Mouse (Mus musculus): Measurements from ENCODE around the gene Rc3h1. TPM values are rescaled to one million over a fixed set of nuclear protein-coding genes. Genes with fewer than 3 reads are reported as not detected.
A peak's percentile ranks its signal among the peaks of the same experiment; 100 is the strongest.

Gene Rc3h1
- polyA plus RNA-seq, 1 experiment: 12.4 TPM

DNA sequence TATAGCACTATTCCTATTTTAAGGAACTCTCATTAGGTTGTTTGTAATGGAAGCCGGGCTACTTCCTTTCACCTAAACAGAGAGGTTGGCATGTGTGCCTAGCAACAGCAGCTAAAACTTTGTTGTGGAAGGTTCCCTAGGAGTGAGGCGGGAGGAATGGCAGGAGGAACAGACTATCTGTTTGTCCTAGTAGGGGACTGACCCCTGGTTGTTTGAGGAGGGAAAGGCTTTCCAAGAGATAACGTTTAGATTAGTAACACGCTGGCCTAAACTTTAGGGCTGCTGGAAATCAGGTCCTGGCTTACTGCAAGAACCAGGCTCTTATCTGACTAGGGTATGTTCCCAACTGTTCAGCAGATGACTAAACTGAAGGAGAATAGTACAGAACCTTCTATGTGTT lies 2.2 kb upstream of the Rc3h1 start:
- WGBS: 86% methylated on average over 4 of the region's 4 CpGs

DNA sequence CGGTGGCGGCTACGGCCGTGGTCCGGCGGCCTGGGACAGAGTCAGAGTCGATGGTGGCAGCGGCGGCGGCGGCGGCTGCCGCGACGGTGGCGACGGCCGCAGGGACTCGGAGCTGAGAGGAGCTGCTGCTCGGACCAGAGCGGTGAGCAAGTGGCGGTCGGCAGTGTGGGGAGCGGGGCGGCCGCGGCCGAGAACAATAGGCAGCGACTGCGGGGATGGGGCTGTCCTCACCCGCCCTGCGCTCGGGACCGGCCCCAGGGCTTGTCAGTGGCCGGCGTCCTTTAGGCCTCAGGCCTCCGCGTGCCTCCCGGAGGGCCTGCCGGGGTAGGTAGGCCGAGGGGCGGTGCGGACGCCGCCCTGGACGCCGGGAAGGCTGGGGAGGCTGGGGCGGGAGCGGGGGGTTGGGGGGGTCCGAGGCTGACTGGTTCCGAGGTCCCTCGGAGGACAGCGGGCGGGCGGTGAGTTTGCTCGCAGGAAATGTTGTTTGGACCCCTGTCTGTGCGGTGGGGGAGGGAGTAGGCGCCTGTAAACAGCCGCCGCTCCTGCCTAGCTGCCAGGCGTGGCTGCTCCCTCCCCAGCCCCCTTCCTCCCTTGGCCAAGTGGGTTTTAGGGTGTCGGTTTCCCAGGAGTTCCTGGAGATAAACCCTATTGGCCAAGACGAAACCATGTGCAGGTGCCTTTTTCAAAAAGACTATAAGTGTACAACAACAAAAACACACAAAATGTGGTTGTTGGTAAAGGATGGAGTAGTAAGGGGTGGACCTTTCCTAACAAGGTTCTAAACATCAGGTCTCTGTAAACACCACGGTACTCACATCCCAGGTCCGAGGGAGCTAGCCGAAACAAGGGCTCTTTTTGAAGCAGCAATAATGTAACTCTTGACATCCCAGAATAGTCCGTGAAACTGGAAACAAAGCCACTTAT lies 602 bp downstream of the Rc3h1 start:
- WGBS: 1% methylated on average over 61 of the region's 67 CpGs
- H3K4me1 ChIP-seq (ENCODE audit: control insufficient read depth, insufficient read depth, insufficient read length): no peaks in the 10 kb centered on the region; the same call in 1 of the 2 replicates
- peak overlapping the region; percentile 98 for H3K4me3 ChIP-seq (ENCODE audit: extremely low read depth, insufficient read depth, insufficient read length)
- no peaks in the 10 kb centered on the region for H3K27me3 ChIP-seq (ENCODE audit: control insufficient read depth, insufficient read depth, low read length)
- peak overlapping the region; percentile 91 for H3K27ac ChIP-seq (ENCODE audit: insufficient read depth, low read length)
- no peak for TF ChIP-seq CTCF (IDR thresholded peaks at IDR 0.05; ENCODE audit: extremely low read depth, insufficient read depth, insufficient read length, insufficient replicate concordance)
- no peak for TF ChIP-seq POLR2A (IDR thresholded peaks at IDR 0.05; ENCODE audit: low read depth, low read length)
- peak; percentile 22 to 38 for DNase-seq (ENCODE audit: low read depth in 1 of 2, low spot score in 2 of 2)
- no peaks in the 10 kb centered on the region for H3K36me3 ChIP-seq (ENCODE audit: control insufficient read depth, insufficient read depth, low read length)

More for the DNA sequence above, 2.2 kb upstream of the Rc3h1 start:
- Histone ChIP-seq H3K4me1 (ENCODE audit: control insufficient read depth, insufficient read depth, insufficient read length) (no peaks in the 10 kb centered on the region; the same call in 1 of the 2 replicates), H3K27ac (ENCODE audit: insufficient read depth, low read length) (no peak overlapping the region), H3K4me3 (ENCODE audit: extremely low read depth, insufficient read depth, insufficient read length) (no peak overlapping the region), H3K36me3 (ENCODE audit: control insufficient read depth, insufficient read depth, low read length) (no peaks in the 10 kb centered on the region), H3K27me3 (ENCODE audit: control insufficient read depth, insufficient read depth, low read length) (no peaks in the 10 kb centered on the region)
- DNase-seq (ENCODE audit: low read depth in 1 of 2, low spot score in 2 of 2): no peak
- TF ChIP-seq CTCF (IDR thresholded peaks at IDR 0.05; ENCODE audit: extremely low read depth, insufficient read depth, insufficient read length, insufficient replicate concordance) (no peak), POLR2A (IDR thresholded peaks at IDR 0.05; ENCODE audit: low read depth, low read length) (no peak)

DNA sequence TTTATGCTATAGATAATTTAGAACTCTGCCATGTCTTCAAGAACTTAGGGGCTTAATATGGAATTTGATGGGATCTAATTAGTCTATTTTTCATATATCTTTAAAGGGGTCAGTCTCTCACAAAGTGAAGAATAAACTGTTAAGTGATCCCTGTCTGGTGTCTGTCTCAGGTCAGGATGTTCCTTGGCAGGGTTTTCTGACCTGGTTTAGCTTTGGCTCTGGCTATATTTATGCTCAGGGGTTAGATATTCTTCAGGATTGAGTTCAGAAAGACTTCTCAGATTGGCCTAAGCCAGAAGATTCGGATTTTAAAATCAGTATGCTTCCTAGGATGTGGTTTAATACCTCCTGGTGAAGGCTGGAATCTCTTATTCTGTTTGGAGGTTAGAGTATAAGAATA lies 4.0 kb downstream of the Rc3h1 start:
- no peak for DNase-seq (ENCODE audit: low read depth in 1 of 2, low spot score in 2 of 2)
- TF ChIP-seq POLR2A (IDR thresholded peaks at IDR 0.05; ENCODE audit: low read depth, low read length): no peak
- TF ChIP-seq CTCF (IDR thresholded peaks at IDR 0.05; ENCODE audit: extremely low read depth, insufficient read depth, insufficient read length, insufficient replicate concordance): no peak
- H3K36me3 ChIP-seq (ENCODE audit: control insufficient read depth, insufficient read depth, low read length): no peaks in the 10 kb centered on the region
- H3K27ac ChIP-seq (ENCODE audit: insufficient read depth, low read length): no peak overlapping the region
- H3K27me3 ChIP-seq (ENCODE audit: control insufficient read depth, insufficient read depth, low read length): no peaks in the 10 kb centered on the region
- WGBS: 95% methylated on average over 1 of the region's 1 CpGs
- H3K4me3 ChIP-seq (ENCODE audit: extremely low read depth, insufficient read depth, insufficient read length): no peak overlapping the region
- peaks cover 2% of the 10 kb centered on the region for H3K4me1 ChIP-seq (ENCODE audit: control insufficient read depth, insufficient read depth, insufficient read length)

DNA sequence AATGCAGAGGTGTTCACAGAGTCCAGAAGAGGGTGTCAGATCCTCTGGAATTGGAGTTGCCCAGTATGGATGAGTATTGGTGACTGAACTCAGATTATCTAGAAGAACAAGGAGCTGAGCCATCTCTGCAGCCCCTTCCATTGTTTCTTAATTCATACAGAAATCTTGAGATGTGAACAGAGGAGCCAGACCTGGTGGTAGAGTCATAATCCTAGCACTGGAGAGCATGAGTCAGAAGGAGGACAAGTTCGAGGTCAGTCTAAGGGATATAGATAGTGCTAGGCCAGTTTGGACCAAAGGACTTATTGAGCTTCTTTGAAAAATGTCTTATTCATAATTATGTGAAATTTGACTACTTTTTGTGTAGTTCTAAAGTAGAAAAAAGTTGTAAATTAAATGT lies 4.6 kb downstream of the Rc3h1 start:
- Histone ChIP-seq H3K36me3 (ENCODE audit: control insufficient read depth, insufficient read depth, low read length) (no peaks in the 10 kb centered on the region), H3K4me1 (ENCODE audit: control insufficient read depth, insufficient read depth, insufficient read length) (peaks cover 2% of the 10 kb centered on the region), H3K4me3 (ENCODE audit: extremely low read depth, insufficient read depth, insufficient read length) (no peak overlapping the region), H3K27me3 (ENCODE audit: control insufficient read depth, insufficient read depth, low read length) (no peaks in the 10 kb centered on the region), H3K27ac (ENCODE audit: insufficient read depth, low read length) (no peak overlapping the region)
- TF ChIP-seq POLR2A (IDR thresholded peaks at IDR 0.05; ENCODE audit: low read depth, low read length) (no peak), CTCF (IDR thresholded peaks at IDR 0.05; ENCODE audit: extremely low read depth, insufficient read depth, insufficient read length, insufficient replicate concordance) (no peak)
- WGBS: 86% methylated on average over 1 of the region's 1 CpGs
- no peak for DNase-seq (ENCODE audit: low read depth in 1 of 2, low spot score in 2 of 2)

DNA sequence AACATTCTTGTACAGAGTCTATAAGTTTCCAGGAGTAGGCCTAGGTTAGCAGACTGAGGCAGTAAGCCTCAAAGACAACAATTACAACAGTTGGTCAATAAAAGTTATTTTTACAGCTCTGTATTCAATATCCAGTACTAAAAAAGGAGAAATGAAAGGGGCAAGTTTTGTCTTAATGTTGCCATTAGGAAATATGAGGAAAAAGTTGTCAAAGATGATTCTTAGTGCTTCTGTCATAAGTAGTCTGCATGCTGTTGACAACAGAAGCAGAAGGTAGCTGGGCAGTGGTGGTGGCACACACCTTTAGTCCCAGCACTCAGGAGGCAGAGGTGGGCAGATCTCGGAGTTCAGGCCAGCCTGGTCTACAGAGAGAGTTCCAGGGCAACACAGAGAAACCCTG lies 13.2 kb downstream of the Rc3h1 start:
- WGBS: 96% methylated on average over 1 of the region's 1 CpGs
- DNase-seq (ENCODE audit: low read depth in 1 of 2, low spot score in 2 of 2): no peak
- Histone ChIP-seq H3K27ac (ENCODE audit: insufficient read depth, low read length) (no peak overlapping the region), H3K4me1 (ENCODE audit: control insufficient read depth, insufficient read depth, insufficient read length) (no peaks in the 10 kb centered on the region; the same call in 1 of the 2 replicates), H3K4me3 (ENCODE audit: extremely low read depth, insufficient read depth, insufficient read length) (no peak overlapping the region), H3K27me3 (ENCODE audit: control insufficient read depth, insufficient read depth, low read length) (no peaks in the 10 kb centered on the region), H3K36me3 (ENCODE audit: control insufficient read depth, insufficient read depth, low read length) (no peaks in the 10 kb centered on the region)
- TF ChIP-seq POLR2A (IDR thresholded peaks at IDR 0.05; ENCODE audit: low read depth, low read length): no peak
- TF ChIP-seq CTCF (IDR thresholded peaks at IDR 0.05; ENCODE audit: extremely low read depth, insufficient read depth, insufficient read length, insufficient replicate concordance): no peak

DNA sequence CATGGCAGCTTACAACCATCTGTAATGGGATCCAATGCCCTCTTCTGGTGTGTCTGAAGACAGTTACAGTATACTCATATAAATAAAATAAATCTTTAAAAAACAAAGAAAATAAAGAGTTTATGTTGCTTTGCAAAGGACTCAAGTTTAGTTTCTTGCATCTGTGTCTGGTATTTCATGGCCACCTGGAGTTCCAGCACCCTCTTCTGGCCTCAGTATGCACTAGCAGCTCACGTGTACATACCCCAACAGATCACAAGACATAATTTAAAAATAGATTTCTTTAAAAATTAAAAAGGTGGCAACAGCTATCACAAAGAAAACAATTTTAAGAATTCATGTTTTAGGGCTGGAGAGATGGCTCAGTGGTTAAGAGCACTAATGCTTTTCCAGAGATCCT lies 15.7 kb downstream of the Rc3h1 start:
- Histone ChIP-seq H3K27me3 (ENCODE audit: control insufficient read depth, insufficient read depth, low read length) (no peaks in the 10 kb centered on the region), H3K27ac (ENCODE audit: insufficient read depth, low read length) (no peak overlapping the region), H3K36me3 (ENCODE audit: control insufficient read depth, insufficient read depth, low read length) (no peaks in the 10 kb centered on the region), H3K4me1 (ENCODE audit: control insufficient read depth, insufficient read depth, insufficient read length) (no peaks in the 10 kb centered on the region; the same call in 1 of the 2 replicates), H3K4me3 (ENCODE audit: extremely low read depth, insufficient read depth, insufficient read length) (no peak overlapping the region)
- TF ChIP-seq CTCF (IDR thresholded peaks at IDR 0.05; ENCODE audit: extremely low read depth, insufficient read depth, insufficient read length, insufficient replicate concordance) (no peak), POLR2A (IDR thresholded peaks at IDR 0.05; ENCODE audit: low read depth, low read length) (no peak)
- 87% methylated on average over 1 of the region's 1 CpGs for WGBS
- DNase-seq (ENCODE audit: low read depth in 1 of 2, low spot score in 2 of 2): peak in 1 of 2 experiments; percentile 7

DNA sequence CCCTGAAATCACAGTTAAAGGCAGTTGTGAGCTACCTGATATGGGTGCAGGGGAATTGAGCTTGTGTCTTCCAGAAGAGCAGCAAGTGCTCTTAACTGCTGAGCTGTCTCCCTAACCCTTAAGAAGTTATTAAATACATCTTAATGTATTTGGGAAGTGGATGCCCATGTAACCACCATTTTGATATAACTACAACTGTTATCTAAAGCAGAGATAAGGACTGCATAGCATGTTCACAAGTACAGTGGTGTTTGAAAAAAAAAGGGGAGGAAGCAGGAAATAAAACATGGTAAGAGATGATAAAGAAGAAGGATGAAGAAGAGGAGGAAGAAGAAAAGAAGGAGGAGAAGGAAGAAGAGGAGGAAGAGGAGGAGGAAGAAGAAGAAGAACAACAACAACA lies 25.1 kb downstream of the Rc3h1 start:
- no peaks in the 10 kb centered on the region; the same call in 1 of the 2 replicates for H3K36me3 ChIP-seq (ENCODE audit: control insufficient read depth, insufficient read depth, low read length)
- TF ChIP-seq CTCF (IDR thresholded peaks at IDR 0.05; ENCODE audit: extremely low read depth, insufficient read depth, insufficient read length, insufficient replicate concordance) (no peak), POLR2A (IDR thresholded peaks at IDR 0.05; ENCODE audit: low read depth, low read length) (no peak)

More for the DNA sequence above, 25.1 kb downstream of the Rc3h1 start:
- Histone ChIP-seq H3K4me3 (ENCODE audit: extremely low read depth, insufficient read depth, insufficient read length) (no peak overlapping the region), H3K4me1 (ENCODE audit: control insufficient read depth, insufficient read depth, insufficient read length) (no peaks in the 10 kb centered on the region; the same call in 1 of the 2 replicates), H3K27ac (ENCODE audit: insufficient read depth, low read length) (no peak overlapping the region), H3K27me3 (ENCODE audit: control insufficient read depth, insufficient read depth, low read length) (no peaks in the 10 kb centered on the region)
- DNase-seq (ENCODE audit: low read depth in 1 of 2, low spot score in 2 of 2): no peak

Data from spleen, adult 2 months (tissue).